Mouse (Mus musculus): ENCODE data around the gene Ahcyl1.
A peak's percentile ranks its signal among the peaks of the same experiment; 100 is the strongest.
"Not testable (repeated sequence)": the region's sequence is repeated elsewhere in the genome, so short reads cannot be mapped to it uniquely, and the experiment has no call there.

Ahcyl1 gene

DNA sequence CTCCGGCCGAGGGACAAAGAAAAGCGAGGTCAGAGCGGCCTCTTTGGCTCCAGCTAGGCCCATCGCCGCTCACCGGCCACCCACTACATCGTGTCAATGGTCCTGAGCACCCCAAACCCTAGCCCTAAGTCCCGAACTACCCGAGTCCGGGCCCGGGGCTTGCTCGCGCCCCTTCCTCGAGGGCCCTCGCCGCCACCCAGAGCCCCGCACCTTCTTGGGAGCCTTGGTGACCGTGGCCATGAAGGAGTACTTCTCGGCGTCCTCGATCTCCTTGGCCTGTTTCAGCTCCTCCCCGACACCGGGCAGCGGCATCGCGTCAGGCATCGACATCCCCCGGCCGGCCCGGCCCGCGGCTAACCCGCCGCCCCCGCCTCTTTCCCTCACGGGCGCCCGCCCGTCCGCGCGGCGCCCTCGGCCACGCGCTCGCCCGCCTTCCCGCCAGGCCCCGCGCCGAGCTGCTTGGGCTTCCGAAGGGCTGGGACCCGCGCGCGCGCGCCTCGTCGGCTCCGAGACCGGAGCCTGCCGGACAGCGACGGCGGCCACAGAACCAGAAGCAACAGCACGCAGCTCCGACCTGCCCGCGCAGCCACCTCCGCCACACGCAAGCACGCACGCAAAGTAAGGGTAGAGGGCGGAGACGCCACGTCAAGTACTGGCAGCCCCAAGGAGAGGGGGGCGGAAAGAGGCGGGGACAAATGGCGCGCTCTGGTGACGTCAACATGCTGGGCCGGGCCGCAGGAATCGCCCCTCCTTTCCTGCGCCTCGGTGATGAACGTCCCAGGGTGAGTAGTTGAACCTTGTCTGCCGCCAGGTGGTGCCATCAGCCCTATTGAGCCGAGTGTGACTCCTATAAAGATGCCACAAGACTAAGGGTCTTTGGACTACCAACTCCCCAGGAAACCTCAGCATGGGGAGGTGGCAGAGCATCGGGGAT lies at the start of gene Ahcyl1:
TSS of gene Ahcyl1 (minus strand) at position 613 of the 934 bp plus-strand sequence.
- peak; percentile 99 for DNase-seq

DNA sequence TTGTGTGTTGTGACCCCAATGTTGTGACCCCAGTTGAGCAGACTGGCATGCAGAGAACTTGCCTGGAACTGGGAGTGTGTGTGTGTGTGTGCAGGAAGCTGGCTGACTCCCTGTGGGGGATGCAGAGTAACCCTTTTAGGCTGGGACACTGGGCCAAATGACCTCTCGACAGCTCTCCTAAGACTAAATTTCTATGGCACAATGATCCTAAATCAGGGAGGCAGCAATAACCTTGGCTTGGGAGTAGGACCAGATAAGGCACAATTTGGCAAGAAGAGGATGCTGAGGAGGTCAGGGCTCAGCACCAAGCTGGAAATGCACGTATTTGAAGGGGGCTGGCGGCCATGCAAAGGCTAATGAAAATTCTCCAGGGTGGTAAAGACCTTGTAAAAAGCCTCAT lies 49.7 kb upstream of the Ahcyl1 start:
- DNase-seq, result no peak

DNA sequence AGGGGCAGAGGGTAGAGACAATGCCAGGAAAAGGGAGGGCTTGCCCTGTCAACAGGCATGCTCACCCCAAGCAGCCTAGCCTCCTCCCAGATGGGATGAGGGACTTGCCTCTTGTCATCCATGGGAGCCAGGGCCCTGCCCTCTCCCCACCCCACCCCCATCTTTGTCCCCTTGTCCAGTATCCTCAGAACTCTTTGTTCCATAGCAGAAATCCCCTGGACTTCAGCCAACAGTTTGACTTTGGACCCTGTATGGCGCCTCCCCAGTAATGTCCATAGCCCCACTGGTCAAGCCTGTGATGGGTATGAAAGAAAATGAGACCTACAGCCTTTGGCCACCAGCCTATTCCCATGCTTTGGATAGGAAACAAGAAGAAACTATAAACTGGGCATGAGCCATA lies 47.3 kb upstream of the Ahcyl1 start:
- DNase-seq, result no peak

DNA sequence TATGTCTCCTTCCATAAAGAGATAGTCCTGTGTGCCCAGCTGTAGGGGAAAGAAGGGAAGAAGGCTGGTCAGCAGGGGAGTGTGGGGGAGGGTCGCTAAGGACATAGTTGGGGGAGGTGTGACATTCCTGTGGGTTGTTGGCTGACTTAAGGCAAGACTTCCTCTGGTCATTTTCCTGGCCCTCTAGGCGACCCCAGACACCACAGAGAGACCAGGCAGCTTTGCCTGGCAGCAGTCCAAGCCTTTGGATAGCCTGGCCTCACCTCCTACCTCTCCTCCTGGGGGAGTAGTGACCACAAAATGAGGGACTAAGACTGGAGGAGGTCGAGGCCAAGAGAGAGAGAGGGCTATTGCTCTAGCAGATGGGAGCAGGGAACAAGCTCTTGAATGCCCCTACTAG lies 46.7 kb upstream of the Ahcyl1 start:
- DNase-seq, result no peak

DNA sequence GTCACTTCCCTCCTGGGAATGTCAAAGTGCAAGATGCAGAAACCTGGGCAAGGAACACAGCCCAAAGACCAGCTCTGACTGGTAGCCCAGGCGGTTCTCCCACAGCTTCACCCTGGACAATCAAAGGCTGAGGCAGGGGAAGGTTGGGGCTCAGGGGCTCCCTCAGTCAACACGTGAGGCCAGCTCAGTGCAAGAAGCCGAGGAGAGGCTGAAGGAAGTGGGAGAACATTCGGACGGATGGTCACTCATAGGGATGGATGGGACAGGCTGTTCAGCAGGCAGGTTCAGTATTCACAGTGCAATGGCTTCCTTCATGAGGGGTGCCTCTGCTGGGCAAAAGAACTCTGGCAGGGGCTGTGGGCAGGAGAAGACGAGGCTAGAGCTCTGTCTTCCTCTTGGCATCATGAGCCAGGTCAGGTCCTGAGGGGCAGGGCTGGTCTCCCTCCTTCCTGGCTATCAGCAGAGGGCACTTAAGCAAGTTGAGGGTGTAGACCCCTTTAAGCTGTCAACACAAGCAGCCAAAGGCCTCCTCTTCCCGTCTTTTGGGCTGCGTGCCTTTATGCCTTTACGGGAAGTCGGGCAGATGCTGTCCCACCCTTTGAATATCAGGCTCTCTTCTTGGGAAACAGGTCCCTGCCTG lies 45.8 kb upstream of the Ahcyl1 start:
- DNase-seq, result no peak

DNA sequence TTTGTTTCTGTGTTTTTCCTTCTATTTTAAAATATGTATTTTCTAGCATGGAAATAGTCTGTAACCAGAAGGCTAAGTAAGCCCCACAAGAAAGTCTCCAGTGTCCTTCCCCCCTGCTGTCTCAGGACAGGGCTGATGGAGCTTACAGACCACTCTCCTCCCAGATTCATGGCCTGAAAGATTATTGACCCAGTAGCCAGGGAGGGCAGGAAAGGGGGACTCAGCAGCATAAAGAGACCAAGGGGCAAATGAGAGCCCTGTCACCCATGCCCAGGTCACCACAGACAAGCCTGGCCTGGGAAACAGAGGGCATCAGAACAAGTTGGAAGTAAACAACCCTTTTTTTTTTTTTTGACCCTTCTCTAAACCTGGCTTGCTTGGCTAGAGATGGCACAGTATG lies 45.0 kb upstream of the Ahcyl1 start:
- no peak for DNase-seq

DNA sequence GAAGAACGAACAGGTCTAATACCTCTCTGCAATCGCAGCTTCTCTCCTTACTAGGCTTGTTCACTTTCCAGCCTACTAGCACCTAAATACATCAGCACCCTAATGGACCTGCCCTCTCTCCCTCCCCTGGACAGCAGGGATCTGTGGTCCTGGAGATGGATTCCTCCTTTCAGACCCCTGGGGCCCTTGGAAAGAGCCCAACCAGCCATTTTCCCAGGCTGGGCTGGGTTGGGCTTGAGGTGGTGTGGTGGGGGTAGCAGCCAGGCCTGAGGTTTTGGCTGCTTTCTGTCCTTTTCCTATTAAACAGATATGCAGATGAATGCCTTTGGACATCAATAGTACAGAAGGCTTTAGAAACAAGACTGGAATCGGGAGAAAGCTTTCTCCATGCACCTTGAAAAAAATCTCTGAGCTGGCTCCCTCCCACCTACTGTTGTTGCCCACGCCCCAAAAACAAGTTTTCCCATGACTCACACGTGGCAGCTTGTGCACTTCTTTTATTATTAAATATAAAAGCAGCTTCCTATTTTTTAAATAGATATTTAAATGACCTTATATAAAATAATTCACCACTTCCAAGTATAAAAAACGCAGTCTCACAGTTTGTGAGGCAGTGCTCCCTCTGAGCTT lies 44.3 kb upstream of the Ahcyl1 start:
- DNase-seq, result peak in 1 of 2 experiments; percentile 41

DNA sequence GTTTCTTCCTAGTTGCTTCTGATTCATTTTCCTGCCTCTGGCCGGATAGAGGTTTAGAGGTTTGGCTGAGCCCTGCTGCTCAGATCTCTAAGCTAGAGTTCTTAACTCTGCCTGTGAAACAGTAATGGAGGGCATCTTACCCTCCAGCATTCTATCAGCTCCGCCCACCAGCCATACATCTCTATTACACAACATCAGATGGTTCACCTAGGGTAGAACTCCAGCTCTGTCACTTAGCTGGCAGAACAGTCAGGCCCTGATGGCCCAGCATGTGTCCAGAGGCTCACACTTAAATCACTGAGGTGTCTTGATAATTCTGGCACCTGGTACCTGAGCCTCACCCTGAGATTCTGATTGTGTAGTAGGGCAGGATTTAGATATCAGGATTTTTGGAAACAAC lies 43.6 kb upstream of the Ahcyl1 start:
- no peak for DNase-seq

DNA sequence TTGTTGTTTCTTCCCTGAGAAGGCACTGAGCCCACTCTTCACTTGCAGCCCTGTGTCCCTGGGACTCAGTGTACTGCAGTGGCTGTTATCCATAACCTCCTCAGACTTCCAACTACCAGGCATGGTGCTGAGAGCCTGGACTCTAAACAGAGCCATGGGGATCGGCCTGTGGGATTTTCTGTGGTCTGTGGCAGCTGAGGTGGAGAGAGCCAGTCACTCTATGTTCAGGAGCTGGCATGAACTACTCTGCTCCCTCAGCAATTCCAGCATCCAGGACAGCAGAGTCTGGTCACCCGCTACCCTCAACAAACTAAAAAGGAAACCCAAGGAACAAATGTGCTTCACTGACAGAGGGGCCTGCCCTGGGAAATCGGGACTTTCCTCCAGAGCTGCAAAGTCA lies 43.1 kb upstream of the Ahcyl1 start:
- no peak for DNase-seq

DNA sequence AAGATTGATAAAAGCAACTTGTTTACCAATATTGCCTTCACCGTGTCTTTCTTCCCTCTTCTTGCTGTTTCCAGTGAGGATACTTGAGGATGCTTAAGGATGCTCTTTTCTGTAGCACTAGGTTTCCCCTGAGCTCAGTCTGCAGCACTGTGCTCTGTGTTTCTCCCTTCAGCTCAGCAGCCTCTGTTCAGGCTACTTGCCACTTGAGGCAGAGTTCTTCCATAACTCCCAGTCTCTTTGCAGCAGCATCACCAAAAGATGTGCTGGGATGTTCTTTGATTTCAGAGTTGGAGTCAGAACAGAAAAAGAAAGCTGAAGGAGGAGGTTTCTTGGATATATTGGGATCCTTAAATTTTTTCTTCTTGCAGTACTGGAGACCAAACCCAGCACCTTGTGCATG lies 42.3 kb upstream of the Ahcyl1 start:
- DNase-seq, result no peak

DNA sequence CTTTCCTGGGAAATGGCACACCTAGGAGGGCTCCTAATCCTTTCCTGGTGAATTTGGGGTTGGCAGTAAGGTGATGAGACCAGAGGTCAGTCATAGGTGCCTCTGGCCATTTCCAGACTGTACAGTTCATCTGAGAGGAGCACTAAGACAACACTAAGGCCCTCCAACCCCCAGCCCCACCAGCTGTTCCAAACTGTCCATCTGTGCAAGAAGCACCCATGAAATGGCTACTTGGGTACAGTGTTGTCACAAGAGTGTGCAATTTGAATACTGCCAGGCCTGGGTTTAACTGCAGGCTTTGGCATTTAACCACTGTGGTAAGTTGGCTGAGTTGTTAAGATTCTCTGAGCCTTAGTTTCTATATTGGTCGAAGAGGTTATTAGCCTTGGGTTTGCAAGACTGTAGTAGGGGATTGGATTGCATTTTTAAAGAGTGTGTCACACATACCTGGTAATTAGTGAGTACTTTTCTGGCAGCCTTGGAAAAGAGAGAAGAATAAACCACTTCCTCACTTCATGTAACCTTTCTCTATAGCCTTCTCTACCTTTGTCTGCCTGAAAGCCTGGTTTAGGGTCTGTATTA lies 41.3 kb upstream of the Ahcyl1 start:
- DNase-seq, result no peak

DNA sequence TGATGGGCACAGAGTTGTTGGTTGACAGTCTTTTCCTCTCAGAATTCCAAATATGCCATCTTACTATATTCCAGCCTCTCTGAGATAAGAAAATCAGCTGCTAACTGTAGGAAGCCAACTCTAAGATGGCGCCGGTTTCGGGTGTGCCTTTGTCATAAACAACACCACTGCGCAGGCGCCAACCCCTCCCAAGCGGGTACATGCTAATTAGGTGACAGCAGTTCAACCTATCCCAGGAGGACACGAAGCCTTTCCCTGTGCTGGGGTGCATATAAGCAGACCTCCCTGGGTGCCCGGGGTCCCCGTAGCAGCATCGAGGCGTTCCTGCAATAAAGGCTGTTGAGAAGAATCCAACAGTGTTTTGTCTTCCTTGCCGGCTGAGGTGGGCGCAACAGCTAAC lies 39.3 kb upstream of the Ahcyl1 start:
- not testable (repeated sequence) for DNase-seq

DNA sequence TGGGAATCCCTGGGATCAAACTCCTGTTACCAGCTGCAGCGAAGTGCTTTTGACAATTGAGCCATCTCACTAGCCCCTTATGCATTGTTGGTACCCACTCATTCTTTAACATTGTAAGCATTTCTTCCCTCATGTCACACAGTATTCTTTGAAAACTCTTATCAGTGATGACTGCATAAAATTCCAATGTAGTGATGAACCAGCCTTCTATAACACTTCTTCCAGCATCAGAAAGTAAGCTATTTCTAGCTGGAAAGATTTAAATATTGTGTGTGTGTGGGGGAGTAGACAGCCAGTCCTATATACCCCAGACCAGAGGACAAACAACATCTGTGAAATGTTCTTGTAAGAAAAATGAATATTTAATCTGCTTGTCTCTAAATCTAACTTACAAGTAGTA lies 37.0 kb upstream of the Ahcyl1 start:
- DNase-seq, result no peak

DNA sequence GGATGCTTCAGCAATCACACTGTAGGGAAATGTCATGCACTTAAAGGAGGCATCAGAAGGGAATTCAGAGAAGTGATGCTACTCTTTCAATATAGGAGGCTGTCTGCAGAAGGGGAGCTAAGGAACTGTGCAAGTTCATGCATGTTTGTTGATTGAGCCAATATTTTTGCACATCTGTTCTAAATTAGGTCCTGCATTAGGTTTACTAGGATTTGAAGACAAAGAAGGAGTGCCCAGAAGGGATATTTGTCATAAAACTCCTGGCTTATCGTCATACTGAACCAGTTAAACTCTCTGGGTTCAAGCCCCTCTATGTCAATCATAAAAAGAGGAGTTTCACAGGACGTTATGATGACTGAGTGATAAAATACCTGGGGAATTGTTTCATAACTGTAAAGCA lies 33.9 kb upstream of the Ahcyl1 start:
- no peak for DNase-seq

DNA sequence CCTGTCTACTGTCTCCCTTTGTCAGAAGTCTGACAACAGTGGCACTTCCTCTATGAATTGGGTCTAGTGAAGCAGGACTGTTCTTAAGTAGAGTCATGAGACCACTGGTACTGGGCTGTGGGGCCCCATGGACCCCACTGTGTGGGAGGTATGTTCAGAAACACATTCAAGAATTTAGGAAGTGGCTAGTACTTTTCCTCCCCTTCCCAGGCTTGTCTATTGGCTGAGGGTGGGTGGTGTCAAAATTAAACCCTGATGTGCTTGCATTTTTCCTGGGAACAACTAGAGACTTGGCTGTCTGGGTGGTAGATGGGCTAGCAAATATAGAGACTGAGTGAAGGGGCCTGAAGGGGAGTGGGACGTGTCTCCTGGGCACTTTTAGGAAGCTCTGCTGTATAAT lies 32.1 kb upstream of the Ahcyl1 start:
- DNase-seq, result no peak

DNA sequence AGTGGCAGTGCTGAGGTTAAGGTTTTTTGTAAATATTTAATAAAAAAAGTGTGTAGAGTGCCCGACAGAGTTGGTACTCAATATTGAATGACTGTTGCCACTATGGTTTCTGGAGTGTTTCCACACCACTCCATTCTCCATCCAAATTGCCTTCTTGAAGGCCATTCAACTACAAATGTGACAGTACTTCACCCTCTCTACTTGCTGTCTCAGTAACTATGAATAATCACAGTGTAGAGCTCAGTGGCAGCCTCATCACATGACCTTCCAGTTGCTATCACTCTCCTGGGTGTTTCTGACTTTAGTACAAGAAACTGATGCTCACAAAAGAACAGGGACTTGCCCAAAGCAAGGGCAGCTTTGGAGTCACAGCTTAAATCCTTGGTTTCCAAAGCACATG lies 19.6 kb upstream of the Ahcyl1 start:
- DNase-seq, result no peak

DNA sequence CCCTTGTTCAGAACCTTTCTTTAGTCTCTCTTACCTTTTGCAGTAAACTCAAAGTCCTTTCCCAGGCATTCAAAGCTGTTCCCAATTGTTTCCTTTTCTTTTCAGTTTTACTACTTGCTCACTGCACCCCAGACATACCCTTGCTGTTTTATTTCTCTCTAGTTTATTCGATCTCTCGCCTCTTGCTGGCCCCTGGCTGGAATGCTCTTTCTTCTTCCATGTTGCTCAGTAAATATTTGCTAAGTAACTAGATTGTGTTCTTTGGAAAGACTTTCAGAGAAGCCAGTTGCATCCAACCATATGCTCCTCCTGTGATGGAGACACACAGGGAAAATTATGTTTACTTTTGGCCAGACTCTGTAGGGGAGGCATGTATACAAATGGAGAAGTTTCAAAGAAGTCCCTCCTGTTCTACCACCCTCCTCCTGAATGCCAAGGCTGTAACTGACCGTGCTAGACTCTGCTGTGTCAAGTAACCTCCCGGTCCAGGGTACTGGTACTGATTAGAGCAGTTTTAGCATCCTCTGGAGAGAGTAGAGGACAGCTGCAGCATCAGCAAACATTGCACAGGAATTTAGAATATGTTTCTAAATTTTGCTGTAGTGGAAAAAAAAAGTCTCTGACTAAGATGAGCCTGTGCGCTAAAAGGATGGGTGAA lies 18.0 kb upstream of the Ahcyl1 start:
- DNase-seq, result no peak

DNA sequence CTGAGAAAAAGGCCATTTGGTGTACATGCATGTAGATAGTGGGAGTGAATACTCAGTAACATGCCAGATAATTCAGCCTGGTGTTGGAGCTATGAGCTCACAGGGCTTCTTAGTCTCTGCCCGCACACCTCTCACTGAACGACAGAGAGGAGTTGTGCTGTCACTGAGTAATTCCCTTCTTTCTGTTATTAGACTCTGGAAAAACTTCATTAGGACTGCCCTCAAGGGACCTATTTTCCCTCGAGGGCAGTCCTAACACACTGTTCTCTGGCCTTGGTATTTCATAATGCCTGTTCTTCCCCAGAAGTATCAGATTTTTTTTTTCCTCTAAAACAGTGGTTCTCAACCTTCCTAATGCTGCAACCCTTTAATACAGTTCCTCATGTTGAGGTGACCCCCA lies 15.7 kb upstream of the Ahcyl1 start:
- DNase-seq, result no peak

DNA sequence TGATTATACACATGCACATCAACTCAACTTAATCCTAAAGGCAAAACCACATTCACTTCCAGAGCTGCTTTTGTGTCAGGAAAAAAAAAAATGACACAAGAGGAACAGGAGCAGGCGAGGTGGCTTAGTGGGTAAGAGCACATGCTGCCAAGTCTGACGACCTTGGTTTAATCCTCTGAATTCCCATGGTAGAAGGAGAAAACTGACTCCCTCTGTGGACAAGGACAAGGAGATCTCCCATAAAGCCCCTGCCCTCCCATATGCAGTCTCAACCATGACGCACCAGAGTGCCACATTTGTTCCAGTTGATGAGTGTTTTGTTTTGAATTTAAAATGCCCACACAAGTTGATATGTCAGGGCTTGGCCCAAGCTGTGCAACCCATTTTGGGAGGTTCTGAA lies 12.8 kb upstream of the Ahcyl1 start:
- no peak for DNase-seq

DNA sequence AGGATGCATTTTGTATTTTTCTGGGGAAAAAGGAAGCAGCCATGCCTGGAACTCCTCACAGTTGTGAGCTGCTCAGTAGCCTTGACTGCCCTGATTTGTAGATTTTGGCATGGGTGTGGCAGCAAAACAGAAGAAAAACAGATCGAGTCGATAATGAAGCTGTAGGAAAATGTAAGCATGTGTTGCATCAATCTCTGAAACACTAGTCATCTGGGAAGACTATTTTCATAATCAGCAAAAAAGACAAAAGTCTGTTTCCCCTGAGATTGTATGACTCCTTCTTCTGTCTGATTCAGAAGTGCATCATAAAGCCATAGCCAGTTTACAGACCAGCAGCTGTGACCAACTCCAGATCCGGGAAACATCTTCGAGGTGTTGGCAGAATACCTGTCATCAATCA lies 10.9 kb upstream of the Ahcyl1 start:
- no peak for DNase-seq

DNA sequence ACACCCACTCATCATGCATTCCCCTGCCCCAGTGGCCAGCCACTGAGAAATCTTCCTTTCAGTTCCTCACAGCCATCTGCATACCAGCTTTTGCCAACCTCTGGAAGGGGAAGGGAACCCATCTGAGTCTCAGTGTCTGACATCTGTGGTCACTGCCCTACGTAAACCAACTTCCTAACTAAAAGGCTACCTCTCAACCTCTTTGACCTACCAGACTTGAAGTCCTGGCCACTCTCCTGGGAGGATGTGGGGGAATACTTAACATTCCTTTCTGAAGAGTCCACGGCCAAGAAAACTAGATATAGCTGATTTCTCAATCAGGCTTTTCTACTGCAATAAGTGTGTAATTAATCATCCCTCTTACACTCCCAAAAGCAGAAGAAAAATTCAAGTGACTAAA lies 9.8 kb upstream of the Ahcyl1 start:
- DNase-seq, result no peak

DNA sequence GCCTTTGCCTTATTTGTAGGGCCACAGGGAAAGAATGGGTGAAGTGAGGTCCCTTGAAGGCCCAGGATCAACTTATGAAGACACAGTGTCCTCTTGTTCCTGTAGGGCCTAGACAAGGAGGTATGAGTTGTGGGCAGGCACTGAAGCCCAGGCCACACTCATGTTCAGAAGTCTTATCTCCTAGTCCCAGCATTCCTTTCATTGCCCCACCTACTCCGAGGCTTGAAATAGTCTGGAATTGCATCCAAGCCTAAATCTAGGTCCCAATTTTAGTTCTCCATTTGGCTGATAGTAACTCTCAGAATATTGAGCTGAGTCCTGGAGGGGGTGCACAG lies 8.0 kb upstream of the Ahcyl1 start:
- no peak for DNase-seq

DNA sequence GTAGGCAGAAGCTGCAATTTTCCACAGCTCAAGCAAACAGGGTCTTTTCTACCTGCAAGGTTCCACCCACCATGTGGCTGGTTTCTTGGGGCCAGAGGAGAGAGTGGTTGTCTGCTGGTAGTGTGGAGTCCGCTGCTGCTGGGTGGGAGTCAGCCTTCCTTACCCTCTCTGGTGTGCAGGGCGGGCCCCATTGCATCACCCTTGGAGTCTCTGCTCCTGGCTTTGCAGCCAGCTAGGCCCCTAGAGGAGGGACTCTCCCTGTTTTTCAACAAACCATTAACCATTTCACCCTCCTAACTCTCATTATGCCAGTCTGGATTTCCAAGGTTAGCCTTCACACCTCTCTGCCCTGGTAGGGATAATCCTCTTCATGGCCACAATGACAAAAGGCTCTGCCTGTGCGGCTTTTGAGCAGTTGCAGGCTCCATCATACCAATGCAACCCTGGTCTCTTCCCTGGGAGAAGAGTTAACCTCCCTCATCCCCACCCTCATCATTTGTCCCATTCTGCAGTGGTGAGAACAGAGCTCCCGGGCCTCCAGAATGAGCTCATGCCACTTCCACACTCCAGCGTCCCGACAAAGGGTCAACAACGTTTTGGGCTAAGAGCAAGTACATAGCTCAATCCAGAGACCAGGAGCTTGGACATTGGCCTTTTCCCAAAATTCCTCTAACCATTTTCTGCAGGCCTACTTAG lies 7.5 kb upstream of the Ahcyl1 start:
- no peak for DNase-seq

All from cerebellum, postnatal 25 days (tissue).